Mouse (Mus musculus) cortical plate, adult 2 months (tissue): ENCODE results near the gene Prodh2.

Source experiments
- CTCF ChIP-seq: fragments of 200-500 bp; IDR thresholded peaks from 2 replicates; pipeline ENCODE4 v1.5.1; 2011; ENCODE audit warnings: mild to moderate bottlenecking, control low read depth, low read length; ENCODE audit not compliant: insufficient read depth; ENCODE audit errors: extremely low read depth
- POLR2A ChIP-seq: fragments of 200-500 bp; IDR thresholded peaks from 2 replicates; pipeline ENCODE4 v1.6.1; 2011; ENCODE audit warnings: mild to moderate bottlenecking, low read length, control low read depth; ENCODE audit not compliant: insufficient read depth; ENCODE audit errors: extremely low read depth

DNA sequence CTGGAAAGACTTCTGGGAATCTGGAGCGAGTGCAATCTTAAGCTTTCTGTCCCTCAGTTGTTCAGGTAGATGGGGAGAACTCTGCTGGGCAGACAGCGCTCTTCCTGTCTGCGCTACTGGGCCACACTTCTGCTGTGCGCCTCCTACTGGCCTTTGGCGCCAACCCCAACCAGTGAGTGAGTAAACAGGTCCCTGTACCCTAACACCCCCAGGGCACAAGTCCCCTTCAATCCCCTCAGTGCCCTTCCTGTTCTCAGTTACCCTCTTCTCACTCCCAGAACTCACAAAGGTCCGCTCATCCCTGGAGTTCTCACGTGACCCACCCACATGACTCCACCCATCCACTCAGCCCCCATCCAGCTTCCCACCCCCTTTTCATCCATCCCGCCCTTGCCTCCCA is 24.9 kb downstream of the Prodh2 start:
- no peak for TF ChIP-seq POLR2A
- no peak for TF ChIP-seq CTCF
